Mouse (Mus musculus): ENCODE results near the gene Crat. TPM values are rescaled to one million over a fixed set of nuclear protein-coding genes. Genes with fewer than 3 reads are reported as not detected.

Crat gene
- polyA plus RNA-seq, 1 experiment from 2014 or later, result 25.8 TPM

GRCm38 (mm10) chr2:30380564-30381376, 34.8 kb downstream of the Crat start:
- no peak overlapping the region for H3K9ac ChIP-seq (ENCODE audit: low read length)
- H3K4me3 ChIP-seq (ENCODE audit: low read depth, low read length), result no peak overlapping the region
- DNase-seq (ENCODE audit: low spot score), result no peak
- H3K36me3 ChIP-seq (ENCODE audit: control insufficient read depth, insufficient read depth, low read length), result peaks cover 7% of the 10 kb centered on the region; the same call in 1 of the 2 replicates
- no peaks in the 10 kb centered on the region for H3K9me3 ChIP-seq (ENCODE audit: control insufficient read depth, low read length)
- H3K4me1 ChIP-seq (replicated peaks; ENCODE audit: control insufficient read depth, insufficient read depth, low read length), result no peaks in the 10 kb centered on the region
- no peak overlapping the region for H3K27ac ChIP-seq (ENCODE audit: low read depth, low read length)
- H3K4me2 ChIP-seq (ENCODE audit: low read depth, low read length, severe bottlenecking), result no peak overlapping the region
- no peaks in the 10 kb centered on the region for H3K27me3 ChIP-seq (ENCODE audit: control insufficient read depth, insufficient read depth, low read length)
- 90% methylated on average over 10 of the region's 10 CpGs for WGBS
- no peak for ATAC-seq (replicated peaks; ENCODE audit: low FRiP score)

DNA sequence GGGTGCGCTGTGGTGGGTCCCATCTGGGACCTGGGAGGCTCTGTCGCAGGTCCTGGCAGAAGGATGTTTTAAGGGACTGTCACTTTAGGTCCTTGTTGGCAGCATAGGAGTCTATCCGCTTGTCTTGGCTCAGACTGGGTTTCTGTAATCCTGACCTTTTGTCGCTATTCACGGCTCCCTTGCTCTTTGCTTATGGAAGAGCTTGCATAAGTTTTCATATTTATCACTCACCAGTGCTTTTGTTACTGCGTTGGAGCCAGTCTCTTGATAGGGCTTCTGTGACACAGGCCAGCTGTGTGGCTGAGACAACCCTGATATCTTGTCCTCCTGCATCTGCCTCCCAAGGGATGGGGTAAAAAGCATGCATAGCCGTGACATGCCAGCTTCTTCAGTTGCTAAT, 36.3 kb downstream of the Crat start:
- no peak overlapping the region for H3K9ac ChIP-seq (ENCODE audit: low read length)
- peaks cover 7% of the 10 kb centered on the region; the same call in 1 of the 2 replicates for H3K36me3 ChIP-seq (ENCODE audit: control insufficient read depth, insufficient read depth, low read length)
- WGBS, result 94% methylated on average over 7 of the region's 7 CpGs
- no peak overlapping the region for H3K4me3 ChIP-seq (ENCODE audit: low read depth, low read length)
- ATAC-seq (replicated peaks; ENCODE audit: low FRiP score) (no peak), DNase-seq (ENCODE audit: low spot score) (no peak)
- no peaks in the 10 kb centered on the region for H3K4me1 ChIP-seq (replicated peaks; ENCODE audit: control insufficient read depth, insufficient read depth, low read length)
- H3K4me2 ChIP-seq (ENCODE audit: low read depth, low read length, severe bottlenecking), result no peak overlapping the region
- no peaks in the 10 kb centered on the region for H3K27me3 ChIP-seq (ENCODE audit: control insufficient read depth, insufficient read depth, low read length)
- no peak overlapping the region for H3K27ac ChIP-seq (ENCODE audit: low read depth, low read length)
- H3K9me3 ChIP-seq (ENCODE audit: control insufficient read depth, low read length), result no peaks in the 10 kb centered on the region

- ATAC-seq (replicated peaks; ENCODE audit: low FRiP score) (no peak), DNase-seq (ENCODE audit: low spot score) (no peak)
- Histone ChIP-seq H3K36me3 (ENCODE audit: control insufficient read depth, insufficient read depth, low read length) (peaks cover 12% of the 10 kb centered on the region; the same call in 1 of the 2 replicates), H3K9me3 (ENCODE audit: control insufficient read depth, low read length) (no peaks in the 10 kb centered on the region), H3K27me3 (ENCODE audit: control insufficient read depth, insufficient read depth, low read length) (no peaks in the 10 kb centered on the region), H3K4me3 (ENCODE audit: low read depth, low read length) (no peak overlapping the region), H3K4me1 (replicated peaks; ENCODE audit: control insufficient read depth, insufficient read depth, low read length) (no peaks in the 10 kb centered on the region), H3K9ac (ENCODE audit: low read length) (no peak overlapping the region), H3K27ac (ENCODE audit: low read depth, low read length) (no peak overlapping the region), H3K4me2 (ENCODE audit: low read depth, low read length, severe bottlenecking) (no peak overlapping the region)
- WGBS, result 87% methylated on average over 5 of the region's 5 CpGs
Measured at GRCm38 (mm10) chr2:30377721-30378120, 37.9 kb downstream of the Crat start.

GRCm38 (mm10) chr2:30375893-30376292, 39.7 kb downstream of the Crat start:
- Histone ChIP-seq H3K9me3 (ENCODE audit: control insufficient read depth, low read length) (no peaks in the 10 kb centered on the region), H3K4me2 (ENCODE audit: low read depth, low read length, severe bottlenecking) (no peak overlapping the region), H3K4me1 (replicated peaks; ENCODE audit: control insufficient read depth, insufficient read depth, low read length) (no peaks in the 10 kb centered on the region), H3K4me3 (ENCODE audit: low read depth, low read length) (no peak overlapping the region), H3K36me3 (ENCODE audit: control insufficient read depth, insufficient read depth, low read length) (peaks cover 13% of the 10 kb centered on the region; the same call in 1 of the 2 replicates), H3K27me3 (ENCODE audit: control insufficient read depth, insufficient read depth, low read length) (no peaks in the 10 kb centered on the region), H3K9ac (ENCODE audit: low read length) (no peak overlapping the region), H3K27ac (ENCODE audit: low read depth, low read length) (no peak overlapping the region)
- DNase-seq (ENCODE audit: low spot score) (no peak), ATAC-seq (replicated peaks; ENCODE audit: low FRiP score) (no peak)
- WGBS, result 94% methylated on average over 10 of the region's 10 CpGs

GRCm38 (mm10) chr2:30372726-30373125, 42.9 kb downstream of the Crat start:
- Histone ChIP-seq H3K4me1 (replicated peaks; ENCODE audit: control insufficient read depth, insufficient read depth, low read length) (no peaks in the 10 kb centered on the region), H3K9ac (ENCODE audit: low read length) (no peak overlapping the region), H3K4me2 (ENCODE audit: low read depth, low read length, severe bottlenecking) (no peak overlapping the region), H3K27me3 (ENCODE audit: control insufficient read depth, insufficient read depth, low read length) (no peaks in the 10 kb centered on the region), H3K27ac (ENCODE audit: low read depth, low read length) (no peak overlapping the region), H3K9me3 (ENCODE audit: control insufficient read depth, low read length) (no peaks in the 10 kb centered on the region), H3K4me3 (ENCODE audit: low read depth, low read length) (no peak overlapping the region), H3K36me3 (ENCODE audit: control insufficient read depth, insufficient read depth, low read length) (peaks cover 11% of the 10 kb centered on the region)
- ATAC-seq (replicated peaks; ENCODE audit: low FRiP score) (no peak), DNase-seq (ENCODE audit: low spot score) (no peak)
- WGBS, result 97% methylated on average over 5 of the region's 5 CpGs

DNA sequence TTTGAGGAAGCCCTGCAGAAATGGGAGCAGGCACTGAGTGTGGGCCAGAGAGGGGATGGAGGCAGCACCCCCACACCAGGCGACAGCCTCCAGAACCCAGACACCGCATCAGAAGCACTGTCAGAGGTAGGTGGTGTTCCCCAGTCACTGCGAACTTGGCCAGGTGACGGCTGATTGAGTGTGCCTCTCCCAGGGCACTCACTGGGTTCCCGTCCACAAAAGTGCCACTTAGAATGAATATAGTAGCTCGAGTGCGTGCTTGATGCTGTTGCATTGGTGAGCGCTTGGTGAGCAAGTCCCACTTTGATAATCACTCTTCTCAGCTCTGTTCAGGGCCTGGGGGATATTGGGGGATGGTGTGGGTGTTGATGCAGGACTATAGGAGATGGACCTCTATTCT, 44.1 kb downstream of the Crat start:
- Histone ChIP-seq H3K9ac (ENCODE audit: low read length) (no peak overlapping the region), H3K4me3 (ENCODE audit: low read depth, low read length) (no peak overlapping the region), H3K4me2 (ENCODE audit: low read depth, low read length, severe bottlenecking) (no peak overlapping the region), H3K27ac (ENCODE audit: low read depth, low read length) (no peak overlapping the region), H3K4me1 (replicated peaks; ENCODE audit: control insufficient read depth, insufficient read depth, low read length) (no peaks in the 10 kb centered on the region), H3K9me3 (ENCODE audit: control insufficient read depth, low read length) (no peaks in the 10 kb centered on the region), H3K36me3 (ENCODE audit: control insufficient read depth, insufficient read depth, low read length) (peaks cover 11% of the 10 kb centered on the region), H3K27me3 (ENCODE audit: control insufficient read depth, insufficient read depth, low read length) (no peaks in the 10 kb centered on the region)
- ATAC-seq (replicated peaks; ENCODE audit: low FRiP score) (no peak), DNase-seq (ENCODE audit: low spot score) (no peak)
- WGBS, result 97% methylated on average over 8 of the region's 8 CpGs

DNA sequence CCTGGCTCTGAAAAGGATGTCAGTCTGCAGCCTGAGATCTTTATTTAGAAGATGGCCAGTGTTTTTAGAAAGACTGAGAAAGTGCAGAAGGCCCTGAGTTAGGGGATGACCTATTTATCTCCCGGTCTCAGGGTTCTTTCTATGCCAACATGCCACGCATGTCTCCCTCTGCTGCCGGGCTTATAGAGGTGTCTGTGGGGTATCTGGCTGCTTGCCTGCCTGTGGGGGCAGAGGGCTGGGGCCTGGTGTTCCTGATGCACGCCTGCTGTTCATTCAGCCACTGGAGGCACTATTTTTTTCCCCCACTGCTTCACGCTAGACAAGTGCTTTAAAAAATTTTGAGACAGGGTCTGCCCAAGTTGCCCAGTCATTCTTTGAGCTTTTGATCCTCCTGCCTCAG, 49.4 kb downstream of the Crat start:
- DNase-seq (ENCODE audit: low spot score), result no peak
- WGBS, result 81% methylated on average over 5 of the region's 5 CpGs
- no peak for ATAC-seq (replicated peaks; ENCODE audit: low FRiP score)
- H3K27ac ChIP-seq (ENCODE audit: low read depth, low read length), result no peak overlapping the region
- peaks cover 5% of the 10 kb centered on the region for H3K36me3 ChIP-seq (ENCODE audit: control insufficient read depth, insufficient read depth, low read length)
- peaks cover 9% of the 10 kb centered on the region for H3K4me1 ChIP-seq (replicated peaks; ENCODE audit: control insufficient read depth, insufficient read depth, low read length)
- H3K27me3 ChIP-seq (ENCODE audit: control insufficient read depth, insufficient read depth, low read length), result no peaks in the 10 kb centered on the region
- no peak overlapping the region for H3K9ac ChIP-seq (ENCODE audit: low read length)
- peaks cover 4% of the 10 kb centered on the region; the same call in 1 of the 2 replicates for H3K9me3 ChIP-seq (ENCODE audit: control insufficient read depth, low read length)
- H3K4me3 ChIP-seq (ENCODE audit: low read depth, low read length), result no peak overlapping the region
- H3K4me2 ChIP-seq (ENCODE audit: low read depth, low read length, severe bottlenecking), result no peak overlapping the region

DNA sequence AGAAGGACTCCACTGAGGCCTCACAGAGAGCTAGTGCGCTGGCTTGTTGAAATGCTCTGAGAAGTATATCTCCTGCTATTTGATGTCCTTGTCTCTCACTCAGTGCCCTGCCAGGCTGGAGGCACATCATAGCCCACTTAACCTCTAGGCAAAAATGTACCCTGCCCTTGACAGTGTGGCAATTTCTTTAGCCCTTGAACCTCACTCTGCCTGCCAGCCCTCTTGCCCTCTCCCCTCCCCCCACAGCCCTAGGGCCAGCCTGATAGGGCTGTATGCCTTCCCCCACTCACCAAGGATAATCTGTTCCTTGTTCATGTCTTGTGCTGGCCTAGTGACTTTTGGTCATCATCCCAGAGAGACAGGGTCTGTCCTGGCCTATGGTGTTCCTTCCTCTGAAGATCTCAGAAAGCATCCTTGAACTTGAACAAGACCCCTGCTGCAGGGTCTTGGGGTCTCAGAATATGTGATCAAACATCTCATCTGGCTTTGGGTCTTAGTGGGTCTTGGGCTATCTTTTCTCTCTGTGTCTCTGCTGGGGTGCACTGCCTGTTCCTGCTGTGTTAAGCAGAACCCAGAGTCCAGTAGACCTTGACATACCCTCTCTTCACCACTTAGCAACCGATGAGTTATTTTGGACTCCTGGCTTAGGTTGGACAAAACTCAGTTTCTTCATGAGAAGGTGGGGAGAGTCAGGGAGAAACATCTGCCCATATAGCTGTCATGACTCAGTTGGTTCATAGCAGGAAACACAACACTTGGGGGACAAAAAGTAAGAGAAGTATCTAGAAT, 50.1 kb downstream of the Crat start:
- Histone ChIP-seq H3K27ac (ENCODE audit: low read depth, low read length) (no peak overlapping the region), H3K9me3 (ENCODE audit: control insufficient read depth, low read length) (peaks cover 4% of the 10 kb centered on the region; the same call in 1 of the 2 replicates), H3K36me3 (ENCODE audit: control insufficient read depth, insufficient read depth, low read length) (peaks cover 3% of the 10 kb centered on the region), H3K4me3 (ENCODE audit: low read depth, low read length) (peak overlapping the region; percentile 74), H3K27me3 (ENCODE audit: control insufficient read depth, insufficient read depth, low read length) (no peaks in the 10 kb centered on the region), H3K9ac (ENCODE audit: low read length) (peak overlapping the region; percentile 86), H3K4me2 (ENCODE audit: low read depth, low read length, severe bottlenecking) (peak overlapping the region; percentile 94), H3K4me1 (replicated peaks; ENCODE audit: control insufficient read depth, insufficient read depth, low read length) (peaks cover 9% of the 10 kb centered on the region)
- ATAC-seq (replicated peaks; ENCODE audit: low FRiP score) (no peak), DNase-seq (ENCODE audit: low spot score) (no peak)
- WGBS, result 92% methylated on average over 2 of the region's 2 CpGs
